Mouse (Mus musculus) bone marrow macrophage, adult 2 months (primary cell): ENCODE data around the gene Chrd.

Experiments
- CTCF ChIP-seq: IDR thresholded peaks from 2 replicates; pipeline ENCODE4 v1.5.1; 2012; ENCODE audit warnings: low read depth, mild to moderate bottlenecking, low read length, moderate library complexity
- POLR2A ChIP-seq: IDR thresholded peaks from 2 replicates; pipeline ENCODE4 v1.6.1; 2012; ENCODE audit warnings: mild to moderate bottlenecking, low read depth, low read length, borderline replicate concordance

DNA sequence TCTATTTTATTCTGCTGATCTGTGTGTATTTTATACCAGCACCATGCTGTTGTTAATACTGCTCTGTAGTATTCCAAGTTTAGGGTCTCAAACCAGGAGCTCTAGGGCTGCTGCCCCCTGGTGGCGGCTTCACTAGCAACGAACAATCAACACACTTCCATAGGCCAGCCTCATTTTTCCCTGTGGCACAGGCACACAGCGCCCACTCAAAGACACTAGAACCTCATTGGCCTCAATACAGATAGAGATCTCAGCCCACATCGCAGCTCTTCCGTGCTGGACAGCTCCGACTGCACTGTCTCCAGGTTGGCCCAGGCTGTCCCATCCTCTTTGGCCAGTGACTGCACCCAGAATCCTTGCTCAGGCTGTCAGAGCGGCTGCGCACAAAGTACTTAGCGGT is 32.3 kb downstream of the Chrd start:
- TF ChIP-seq POLR2A: no peak
- peak; percentile 76 for TF ChIP-seq CTCF
